Mouse (Mus musculus): Measurements from ENCODE around the gene Ank3. TPM values are rescaled to one million over a fixed set of nuclear protein-coding genes. Genes with fewer than 3 reads are reported as not detected.
A peak's percentile ranks its signal among the peaks of the same experiment; 100 is the strongest.

Ank3 gene
- total and polyA plus RNA-seq, 2 experiments from 2014 or later: 23.4 to 64.7 TPM

DNA sequence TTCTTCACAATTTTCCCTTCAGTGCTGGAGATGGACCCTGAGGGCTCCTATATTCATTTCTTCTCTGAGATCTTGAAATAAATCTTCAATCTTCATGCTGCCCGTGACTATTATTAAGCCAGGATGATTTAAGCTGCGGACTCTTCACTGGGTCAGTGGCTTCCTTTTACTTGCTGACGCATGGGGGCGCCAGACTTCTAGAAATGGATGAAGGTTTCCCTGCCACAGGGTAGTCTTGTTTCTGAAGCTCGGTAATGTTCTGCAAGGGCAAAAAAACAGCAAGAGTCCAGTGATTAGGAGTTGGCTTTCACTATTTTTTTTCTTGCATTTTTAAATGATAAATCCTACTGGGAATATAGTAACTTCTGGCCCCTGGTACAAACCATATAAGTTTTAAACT, 471.8 kb downstream of the Ank3 start:
- Histone ChIP-seq H3K4me2 (ENCODE audit: low read depth, low read length) (no peak overlapping the region), H3K27me3 (ENCODE audit: control insufficient read depth, insufficient read depth, low read length) (no peaks in the 10 kb centered on the region), H3K9ac (replicated peaks; ENCODE audit: low read depth, low read length) (no peak overlapping the region), H3K36me3 (replicated peaks; ENCODE audit: control insufficient read depth, insufficient read depth, low read length) (peaks cover 18% of the 10 kb centered on the region; the same call in 1 of the 2 replicates), H3K4me3 (ENCODE audit: low read depth, low read length) (no peak overlapping the region), H3K27ac (ENCODE audit: low read depth) (no peak overlapping the region), H3K9me3 (replicated peaks; ENCODE audit: control insufficient read depth, low read length) (no peaks in the 10 kb centered on the region), H3K4me1 (ENCODE audit: control insufficient read depth, insufficient read depth) (no peaks in the 10 kb centered on the region)
- TF ChIP-seq EP300 (IDR thresholded peaks at IDR 0.05; ENCODE audit: low read depth) (no peak), CTCF (IDR thresholded peaks at IDR 0.05; ENCODE audit: low read depth) (peak; percentile 96)
- DNase-seq (ENCODE audit: low spot score): peak; percentile 89
- 11% methylated on average over 5 of the region's 5 CpGs for WGBS
- peak; percentile 49; the same call in 1 of the 2 replicates for ATAC-seq (ENCODE audit: insufficient read depth, low read depth)

DNA sequence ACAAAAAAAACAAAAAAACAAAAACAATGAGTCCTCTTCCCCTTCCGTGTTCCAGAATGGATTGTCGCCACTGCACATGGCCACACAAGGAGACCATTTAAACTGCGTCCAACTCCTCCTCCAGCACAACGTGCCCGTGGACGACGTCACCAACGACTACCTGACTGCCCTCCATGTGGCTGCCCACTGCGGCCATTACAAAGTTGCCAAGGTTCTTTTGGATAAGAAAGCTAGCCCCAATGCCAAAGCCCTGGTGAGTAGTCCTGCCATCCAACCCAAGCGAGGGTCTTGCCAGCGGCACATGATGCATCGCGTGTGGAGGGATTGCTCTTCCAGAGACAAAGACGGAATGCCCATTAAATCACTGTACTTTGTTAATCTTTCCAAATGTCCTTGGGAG, 472.4 kb downstream of the Ank3 start:
- Histone ChIP-seq H3K36me3 (replicated peaks; ENCODE audit: control insufficient read depth, insufficient read depth, low read length) (peaks cover 18% of the 10 kb centered on the region; the same call in 1 of the 2 replicates), H3K27ac (ENCODE audit: low read depth) (no peak overlapping the region), H3K9ac (replicated peaks; ENCODE audit: low read depth, low read length) (no peak overlapping the region), H3K9me3 (replicated peaks; ENCODE audit: control insufficient read depth, low read length) (no peaks in the 10 kb centered on the region), H3K4me1 (ENCODE audit: control insufficient read depth, insufficient read depth) (no peaks in the 10 kb centered on the region), H3K27me3 (ENCODE audit: control insufficient read depth, insufficient read depth, low read length) (no peaks in the 10 kb centered on the region), H3K4me2 (ENCODE audit: low read depth, low read length) (no peak overlapping the region), H3K4me3 (ENCODE audit: low read depth, low read length) (no peak overlapping the region)
- TF ChIP-seq CTCF (IDR thresholded peaks at IDR 0.05; ENCODE audit: low read depth) (no peak), EP300 (IDR thresholded peaks at IDR 0.05; ENCODE audit: low read depth) (no peak)
- WGBS: 86% methylated on average over 14 of the region's 14 CpGs
- no peak for DNase-seq (ENCODE audit: low spot score)
- ATAC-seq (ENCODE audit: insufficient read depth, low read depth): no peak

DNA sequence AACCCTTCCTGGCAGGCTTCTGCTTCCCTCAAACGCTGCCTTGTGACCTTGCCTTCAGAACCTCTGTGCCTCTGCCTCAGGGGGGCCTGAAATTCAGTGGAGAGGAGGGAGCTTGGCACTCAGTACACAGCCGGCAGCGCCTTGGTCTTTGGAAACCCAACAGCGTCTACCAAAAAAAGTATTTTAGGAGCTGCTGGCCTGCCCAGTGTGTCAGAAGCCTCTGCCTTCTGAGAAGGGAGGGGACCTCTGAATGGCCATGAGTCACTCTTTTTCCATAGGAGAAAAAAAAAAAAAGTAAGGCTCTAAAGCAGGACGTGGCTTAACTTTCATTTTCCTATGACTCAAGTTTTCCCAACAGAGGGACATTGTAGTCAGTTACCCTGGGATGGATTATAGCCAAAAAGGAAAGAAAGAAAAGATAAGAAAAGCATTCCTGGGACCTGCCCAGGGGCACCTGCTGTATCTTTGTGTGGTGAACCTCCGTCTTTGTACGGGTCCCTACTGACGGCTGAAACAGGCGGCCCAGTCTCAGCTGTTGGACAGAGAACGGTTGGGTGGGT, 473.7 kb downstream of the Ank3 start:
- H3K4me2 ChIP-seq (ENCODE audit: low read depth, low read length): peak overlapping the region; percentile 43
- no peaks in the 10 kb centered on the region for H3K9me3 ChIP-seq (replicated peaks; ENCODE audit: control insufficient read depth, low read length)
- peak; percentile 83 for TF ChIP-seq EP300 (IDR thresholded peaks at IDR 0.05; ENCODE audit: low read depth)
- TF ChIP-seq CTCF (IDR thresholded peaks at IDR 0.05; ENCODE audit: low read depth): no peak
- H3K36me3 ChIP-seq (replicated peaks; ENCODE audit: control insufficient read depth, insufficient read depth, low read length): peaks cover 21% of the 10 kb centered on the region; the same call in 1 of the 2 replicates
- peak; percentile 78 for ATAC-seq (ENCODE audit: insufficient read depth, low read depth)
- no peaks in the 10 kb centered on the region for H3K4me1 ChIP-seq (ENCODE audit: control insufficient read depth, insufficient read depth)
- no peak overlapping the region; the same call in 1 of the 2 replicates for H3K9ac ChIP-seq (replicated peaks; ENCODE audit: low read depth, low read length)
- H3K27ac ChIP-seq (ENCODE audit: low read depth): peak overlapping the region; percentile 87
- peak; percentile 89 for DNase-seq (ENCODE audit: low spot score)
- 0 out of 2 replicates have a peak overlapping the region, but pooled peaks have one; percentile 2 for H3K4me3 ChIP-seq (ENCODE audit: low read depth, low read length)
- WGBS: 17% methylated on average over 10 of the region's 10 CpGs
- no peaks in the 10 kb centered on the region for H3K27me3 ChIP-seq (ENCODE audit: control insufficient read depth, insufficient read depth, low read length)

DNA sequence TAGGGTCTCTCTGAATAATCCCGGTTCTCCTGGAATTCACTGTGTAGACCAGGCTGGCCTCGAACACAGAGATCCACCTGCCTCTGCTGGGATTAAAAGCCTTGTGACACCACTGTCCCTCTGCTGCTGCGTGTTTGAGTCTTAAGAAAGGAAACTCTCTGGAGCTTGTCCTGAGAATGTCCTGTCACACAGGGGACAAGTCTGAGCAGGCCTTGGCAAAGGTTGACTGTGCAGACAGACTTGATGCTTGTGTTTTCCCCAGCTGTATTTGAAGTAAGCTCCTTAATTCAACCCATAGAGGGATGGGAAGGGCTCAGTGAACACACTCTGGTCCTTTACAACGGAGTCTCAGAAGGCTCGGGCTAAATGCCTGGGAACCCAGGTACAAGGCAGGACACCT, 474.3 kb downstream of the Ank3 start:
- H3K4me2 ChIP-seq (ENCODE audit: low read depth, low read length): 0 out of 2 replicates have a peak overlapping the region, but pooled peaks have one; percentile 43
- no peak for TF ChIP-seq CTCF (IDR thresholded peaks at IDR 0.05; ENCODE audit: low read depth)

DNA sequence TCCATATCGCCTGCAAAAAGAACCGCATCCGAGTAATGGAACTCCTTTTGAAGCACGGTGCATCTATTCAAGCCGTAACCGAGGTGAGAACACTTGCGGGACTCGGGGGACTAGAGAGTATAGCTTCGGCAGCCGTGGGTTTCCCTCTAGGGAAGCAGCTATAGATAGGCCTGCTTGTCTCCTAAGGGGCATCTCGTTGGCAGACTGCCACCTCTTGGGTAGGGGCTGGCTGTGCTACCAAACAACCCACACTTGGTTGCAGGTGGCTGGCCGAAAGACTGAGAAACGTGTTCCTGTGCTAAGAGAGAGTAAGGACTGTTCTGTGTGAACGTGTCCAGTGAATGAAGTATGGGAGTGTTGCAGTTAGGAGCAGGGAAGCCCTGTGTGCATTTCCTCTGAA, 476.2 kb downstream of the Ank3 start:
- peaks cover 24% of the 10 kb centered on the region for H3K36me3 ChIP-seq (replicated peaks; ENCODE audit: control insufficient read depth, insufficient read depth, low read length)
- H3K9me3 ChIP-seq (replicated peaks; ENCODE audit: control insufficient read depth, low read length): no peaks in the 10 kb centered on the region
- no peak for DNase-seq (ENCODE audit: low spot score)
- no peak overlapping the region for H3K9ac ChIP-seq (replicated peaks; ENCODE audit: low read depth, low read length)
- no peak overlapping the region for H3K4me2 ChIP-seq (ENCODE audit: low read depth, low read length)
- WGBS: 45% methylated on average over 14 of the region's 14 CpGs
- ATAC-seq (ENCODE audit: insufficient read depth, low read depth): no peak
- no peak overlapping the region for H3K27ac ChIP-seq (ENCODE audit: low read depth)
- TF ChIP-seq CTCF (IDR thresholded peaks at IDR 0.05; ENCODE audit: low read depth) (no peak), EP300 (IDR thresholded peaks at IDR 0.05; ENCODE audit: low read depth) (no peak)
- no peaks in the 10 kb centered on the region for H3K4me1 ChIP-seq (ENCODE audit: control insufficient read depth, insufficient read depth)
- no peak overlapping the region for H3K4me3 ChIP-seq (ENCODE audit: low read depth, low read length)
- no peaks in the 10 kb centered on the region for H3K27me3 ChIP-seq (ENCODE audit: control insufficient read depth, insufficient read depth, low read length)

More for the DNA sequence above, 474.3 kb downstream of the Ank3 start:
- H3K9me3 ChIP-seq (replicated peaks; ENCODE audit: control insufficient read depth, low read length): no peaks in the 10 kb centered on the region
- H3K9ac ChIP-seq (replicated peaks; ENCODE audit: low read depth, low read length): no peak overlapping the region
- WGBS: 79% methylated on average over 5 of the region's 5 CpGs
- no peak for ATAC-seq (ENCODE audit: insufficient read depth, low read depth)
- H3K4me1 ChIP-seq (ENCODE audit: control insufficient read depth, insufficient read depth): no peaks in the 10 kb centered on the region
- H3K4me3 ChIP-seq (ENCODE audit: low read depth, low read length): no peak overlapping the region
- H3K36me3 ChIP-seq (replicated peaks; ENCODE audit: control insufficient read depth, insufficient read depth, low read length): peaks cover 19% of the 10 kb centered on the region; the same call in 1 of the 2 replicates
- no peaks in the 10 kb centered on the region for H3K27me3 ChIP-seq (ENCODE audit: control insufficient read depth, insufficient read depth, low read length)
- H3K27ac ChIP-seq (ENCODE audit: low read depth): peak overlapping the region; percentile 87
- DNase-seq (ENCODE audit: low spot score): no peak
